Mouse (Mus musculus) olfactory bulb, adult 2 months (tissue): ENCODE results near the gene 1700125H20Rik.

Source experiments
- CTCF ChIP-seq: fragments of 200-500 bp; IDR thresholded peaks from 2 replicates; pipeline ENCODE4 v1.5.1; 2012; ENCODE audit warnings: low read depth, mild to moderate bottlenecking, low read length, moderate library complexity; ENCODE audit not compliant: insufficient read depth
- POLR2A ChIP-seq: fragments of 200-500 bp; IDR thresholded peaks from 2 replicates; pipeline ENCODE4 v1.6.1; 2012; ENCODE audit warnings: mild to moderate bottlenecking, low read depth, low read length, moderate library complexity; ENCODE audit not compliant: insufficient read depth

DNA sequence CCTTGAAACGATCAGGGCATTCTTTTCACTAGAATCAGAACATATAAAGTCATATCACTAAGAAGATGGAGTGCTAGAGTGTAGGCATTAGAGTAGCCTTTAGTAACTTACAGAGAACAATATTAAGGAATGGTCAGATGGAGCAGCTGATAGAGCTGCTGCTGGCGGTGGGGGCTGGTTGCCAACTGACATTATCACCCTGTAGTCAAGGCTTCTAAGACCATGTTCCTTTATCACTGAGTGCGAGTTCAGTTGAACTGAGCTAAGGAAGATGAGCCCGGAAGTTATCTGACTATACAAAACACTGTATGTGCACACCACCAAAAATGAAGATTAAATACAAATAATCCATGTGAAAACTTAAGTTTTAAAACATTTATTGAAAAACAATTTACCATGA is 18.9 kb downstream of the 1700125H20Rik start:
- TF ChIP-seq POLR2A, result no peak
- TF ChIP-seq CTCF, result no peak
